Comparison of ENCODE assay signal across 16 mouse cellular contexts in genomic region chr6:48740501-48741169, GRCm38 (mm10). TPM values are rescaled to one million over a fixed set of nuclear protein-coding genes. Genes with fewer than 3 reads are reported as not detected.
DNase-seq lines count a peak whose midpoint lies in the region; ATAC-seq and TF ChIP-seq lines count a peak whose summit lies in the region.
"Had no signal": no experiment of that assay in that cellular context is flagged by ENCODE, and none has a peak within 500 bp of the region (broad histone marks: within the 10 kb centered on the region; RNA-seq: fewer than 3 reads in every experiment).

No protein-coding gene starts in this region.

- TF ChIP-seq EP300 in heart, postnatal 0 days (IDR thresholded peaks at IDR 0.05; ENCODE audit: low read depth), result no peak
- TF ChIP-seq EP300 in liver, postnatal 0 days (IDR thresholded peaks at IDR 0.05; ENCODE audit: low read depth), result no peak

- H3K4me1 ChIP-seq in heart, embryonic 12.5 days (replicated peaks), result peaks cover 25% of the 10 kb centered on the region
- H3K4me1 ChIP-seq in lung, embryonic 15.5 days, result peaks cover 26% of the 10 kb centered on the region
- peaks cover 10% of the 10 kb centered on the region; the same call in 1 of the 2 replicates for H3K4me1 ChIP-seq in heart, postnatal 0 days (ENCODE audit: control insufficient read depth, insufficient read depth)
- peaks cover 23% of the 10 kb centered on the region for H3K4me1 ChIP-seq in liver, postnatal 0 days (ENCODE audit: insufficient read depth)
- 0 out of 2 replicates have a peak, but pooled peaks cover 5% of the 10 kb centered on the region for H3K4me1 ChIP-seq in forebrain, embryonic 15.5 days

- no peak for ATAC-seq in heart, embryonic 12.5 days (ENCODE audit: insufficient number of reproducible peaks, low FRiP score)
- ATAC-seq in lung, embryonic 15.5 days (ENCODE audit: borderline replicate concordance, extremely low read depth, low FRiP score, low TSS enrichment), result no peak
- ATAC-seq in heart, postnatal 0 days (ENCODE audit: insufficient read depth, low read depth), result no peak
- no peak for ATAC-seq in liver, postnatal 0 days
- no peak for ATAC-seq in forebrain, embryonic 15.5 days (replicated peaks)

- H3K9ac ChIP-seq in heart, embryonic 12.5 days, result no peak overlapping the region
- 0 out of 2 replicates have a peak overlapping the region, but pooled peaks have one; percentile 11 for H3K9ac ChIP-seq in lung, embryonic 15.5 days
- H3K9ac ChIP-seq in heart, postnatal 0 days (replicated peaks; ENCODE audit: low read depth, low read length), result no peak overlapping the region
- no peak overlapping the region for H3K9ac ChIP-seq in liver, postnatal 0 days (replicated peaks)
- no peak overlapping the region for H3K9ac ChIP-seq in forebrain, embryonic 15.5 days (replicated peaks)
- H3K9ac ChIP-seq: liver, embryonic 14.5 days; neural tube, embryonic 15.5 days had no signal

- no peaks in the 10 kb centered on the region for H3K9me3 ChIP-seq in heart, embryonic 12.5 days (replicated peaks)
- no peaks in the 10 kb centered on the region for H3K9me3 ChIP-seq in lung, embryonic 15.5 days
- no peaks in the 10 kb centered on the region for H3K9me3 ChIP-seq in heart, postnatal 0 days (replicated peaks; ENCODE audit: control insufficient read depth, low read length)
- no peaks in the 10 kb centered on the region for H3K9me3 ChIP-seq in liver, postnatal 0 days (ENCODE audit: low read length)
- H3K9me3 ChIP-seq in forebrain, embryonic 15.5 days, result no peaks in the 10 kb centered on the region
- H3K9me3 ChIP-seq: hindbrain, embryonic 10.5 days; neural tube, embryonic 15.5 days had no signal

- no peak for TF ChIP-seq CTCF in heart, postnatal 0 days (IDR thresholded peaks at IDR 0.05; ENCODE audit: low read depth)
- no peak for TF ChIP-seq CTCF in liver, postnatal 0 days (IDR thresholded peaks at IDR 0.05; ENCODE audit: low read depth)
- TF ChIP-seq CTCF in layer of hippocampus, adult 2 months (conservative IDR thresholded peaks at IDR 0.05), result no peak

- H3K27ac ChIP-seq in heart, embryonic 12.5 days (ENCODE audit: poor library complexity, severe bottlenecking), result peak overlapping the region; percentile 75
- H3K27ac ChIP-seq in lung, embryonic 15.5 days, result peak overlapping the region; percentile 59
- peak overlapping the region; percentile 81 for H3K27ac ChIP-seq in heart, postnatal 0 days (ENCODE audit: low read depth)
- H3K27ac ChIP-seq in liver, postnatal 0 days (ENCODE audit: low read depth), result peak overlapping the region; percentile 74; the same call in 1 of the 2 replicates
- H3K27ac ChIP-seq in forebrain, embryonic 15.5 days (replicated peaks), result no peak overlapping the region
- H3K27ac ChIP-seq in layer of hippocampus, adult 2 months, result no peak overlapping the region
- H3K27ac ChIP-seq: hindbrain, embryonic 10.5 days; liver, embryonic 14.5 days; neural tube, embryonic 15.5 days had no signal

- H3K36me3 ChIP-seq in heart, embryonic 12.5 days, result no peaks in the 10 kb centered on the region
- H3K36me3 ChIP-seq in lung, embryonic 15.5 days, result no peaks in the 10 kb centered on the region
- H3K36me3 ChIP-seq in heart, postnatal 0 days (replicated peaks; ENCODE audit: control insufficient read depth, insufficient read depth, low read length), result no peaks in the 10 kb centered on the region
- H3K36me3 ChIP-seq in liver, postnatal 0 days (replicated peaks; ENCODE audit: insufficient read depth, low read length), result no peaks in the 10 kb centered on the region
- no peaks in the 10 kb centered on the region for H3K36me3 ChIP-seq in forebrain, embryonic 15.5 days
- H3K36me3 ChIP-seq: hindbrain, embryonic 10.5 days; neural tube, embryonic 15.5 days had no signal

- no peak for DNase-seq in heart, adult 8-10 months (ENCODE audit: low spot score)
- DNase-seq in lung, postnatal 4 days, result no peak
- no peak for DNase-seq in heart, postnatal 0 days (ENCODE audit: low spot score)
- no peak for DNase-seq in liver, postnatal 0 days
- DNase-seq in layer of hippocampus, adult 2 months (ENCODE audit: low spot score in 2 of 2), result no peak
- DNase-seq: adrenal gland, postnatal 14 days; cerebellum, adult 11 months had no signal

- peak overlapping the region; percentile 21; the same call in 1 of the 2 replicates for H3K4me3 ChIP-seq in heart, embryonic 12.5 days
- H3K4me3 ChIP-seq in lung, embryonic 15.5 days, result peak overlapping the region; percentile 33
- H3K4me3 ChIP-seq in heart, postnatal 0 days (ENCODE audit: low read depth, low read length), result peak overlapping the region; percentile 42; the same call in 1 of the 2 replicates
- H3K4me3 ChIP-seq in liver, postnatal 0 days (ENCODE audit: low read depth, low read length), result no peak overlapping the region
- H3K4me3 ChIP-seq in forebrain, embryonic 15.5 days, result no peak overlapping the region
- no peak overlapping the region for H3K4me3 ChIP-seq in layer of hippocampus, adult 2 months
- H3K4me3 ChIP-seq: hindbrain, embryonic 10.5 days; neural tube, embryonic 15.5 days had no signal

- WGBS in heart, embryonic 12.5 days, result 57% methylated on average over 3 of the region's 3 CpGs
- 48% methylated on average over 3 of the region's 3 CpGs for whole genome bisulfite sequencing in lung, embryonic 15.5 days
- WGBS in heart, postnatal 0 days, result 45% methylated on average over 3 of the region's 3 CpGs
- WGBS in liver, postnatal 0 days (ENCODE audit: insufficient replicate concordance), result 49% methylated on average over 3 of the region's 3 CpGs
- 76% methylated on average over 3 of the region's 3 CpGs for WGBS in forebrain, embryonic 15.5 days

- H3K27me3 ChIP-seq in heart, embryonic 12.5 days (replicated peaks), result peaks cover 38% of the 10 kb centered on the region
- peaks cover 25% of the 10 kb centered on the region for H3K27me3 ChIP-seq in lung, embryonic 15.5 days
- H3K27me3 ChIP-seq in heart, postnatal 0 days (ENCODE audit: control insufficient read depth, insufficient read depth, low read length), result peaks cover 31% of the 10 kb centered on the region
- H3K27me3 ChIP-seq in liver, postnatal 0 days (ENCODE audit: insufficient read depth, low read length), result no peaks in the 10 kb centered on the region
- H3K27me3 ChIP-seq in forebrain, embryonic 15.5 days, result peaks cover 24% of the 10 kb centered on the region

- H3K4me2 ChIP-seq in heart, embryonic 12.5 days, result peak overlapping the region; percentile 54
- H3K4me2 ChIP-seq in lung, embryonic 15.5 days, result peak overlapping the region; percentile 78
- peak overlapping the region; percentile 54 for H3K4me2 ChIP-seq in heart, postnatal 0 days (ENCODE audit: low read depth, low read length)
- H3K4me2 ChIP-seq in liver, postnatal 0 days (ENCODE audit: low read depth, low read length), result peak overlapping the region; percentile 39
- no peak overlapping the region for H3K4me2 ChIP-seq in forebrain, embryonic 15.5 days (replicated peaks)

RNA-seq across cellular contexts. Expression of gene Gimap1, which starts 1.8 kb away (rescaled TPM):
- polyA plus RNA-seq in heart, embryonic 12.5 days (2016; fragmentation: Nextera tagmentation; extraction: Ambion mirVana), result 20.0 and 21.3 TPM in 2 replicates
- total RNA-seq in heart, adult 8-10 months (2022), result 1 to 10 TPM; 6.3 to 9.4 (median 8.0) TPM
- 43.0 and 53.3 TPM in 2 replicates for polyA plus RNA-seq in lung, embryonic 15.5 days (2015; fragmentation: Nextera tagmentation; extraction: Ambion mirVana)
- 14.5 and 19.7 TPM in 2 replicates for total RNA-seq in heart, postnatal 0 days (2014; rRNA removed; ENCODE audit: low replicate concordance)
- polyA plus RNA-seq in heart, postnatal 0 days (2015; fragmentation: Nextera tagmentation; extraction: Ambion mirVana), result 22.7 and 23.1 TPM in 2 replicates
- polyA plus RNA-seq in liver, postnatal 0 days (2015; fragmentation: Nextera tagmentation; extraction: Ambion mirVana), result 9.2 and 10.0 TPM in 2 replicates
- polyA plus RNA-seq in forebrain, embryonic 15.5 days (2015; fragmentation: Nextera tagmentation; extraction: Ambion mirVana), result 4.1 and 4.6 TPM in 2 replicates
- 1 to 10 TPM; 1.5 to 3.9 TPM for total RNA-seq in layer of hippocampus, adult 2 months (2021)

RNA-seq across cellular contexts. Expression of gene Gimap5, which starts 5.4 kb away (rescaled TPM):
- polyA plus RNA-seq in heart, embryonic 12.5 days (2016; fragmentation: Nextera tagmentation; extraction: Ambion mirVana), result 5.3 and 6.9 TPM in 2 replicates
- total RNA-seq in heart, adult 8-10 months (2022), result 1 to 10 TPM; 4.1 to 5.0 (median 4.5) TPM
- polyA plus RNA-seq in lung, embryonic 15.5 days (2015; fragmentation: Nextera tagmentation; extraction: Ambion mirVana), result 23.7 and 25.2 TPM in 2 replicates
- 8.4 and 46.7 TPM in 2 replicates for total RNA-seq in heart, postnatal 0 days (2014; rRNA removed; ENCODE audit: low replicate concordance)
- polyA plus RNA-seq in heart, postnatal 0 days (2015; fragmentation: Nextera tagmentation; extraction: Ambion mirVana), result 8.4 and 12.2 TPM in 2 replicates
- 4.7 and 5.9 TPM in 2 replicates for polyA plus RNA-seq in liver, postnatal 0 days (2015; fragmentation: Nextera tagmentation; extraction: Ambion mirVana)
- 0.86 and 1.2 TPM in 2 replicates for polyA plus RNA-seq in forebrain, embryonic 15.5 days (2015; fragmentation: Nextera tagmentation; extraction: Ambion mirVana)
- total RNA-seq in layer of hippocampus, adult 2 months (2021), result 1 to 10 TPM in 1 of 2 experiments, under 1 TPM in 1; 0.74 to 1.5 TPM

RNA-seq across cellular contexts. Expression of gene Gimap7, which starts 22.2 kb away (rescaled TPM):
- not detected in 2 replicates for polyA plus RNA-seq in heart, embryonic 12.5 days (2016; fragmentation: Nextera tagmentation; extraction: Ambion mirVana)
- under 1 TPM in 3 of 4 experiments, not detected in 1; 0.22 to 0.78 (median 0.71) TPM for total RNA-seq in heart, adult 8-10 months (2022)
- 0.29 TPM in 1 of 2 replicates, not detected in the other for polyA plus RNA-seq in lung, embryonic 15.5 days (2015; fragmentation: Nextera tagmentation; extraction: Ambion mirVana)
- total RNA-seq in heart, postnatal 0 days (2014; rRNA removed; ENCODE audit: low replicate concordance), result not detected in 2 replicates
- not detected in 2 replicates for polyA plus RNA-seq in heart, postnatal 0 days (2015; fragmentation: Nextera tagmentation; extraction: Ambion mirVana)
- 0.59 and 0.65 TPM in 2 replicates for polyA plus RNA-seq in liver, postnatal 0 days (2015; fragmentation: Nextera tagmentation; extraction: Ambion mirVana)
- not detected in 2 replicates for polyA plus RNA-seq in forebrain, embryonic 15.5 days (2015; fragmentation: Nextera tagmentation; extraction: Ambion mirVana)
- total RNA-seq in layer of hippocampus, adult 2 months (2021), result not detected
- total RNA-seq: left cerebral cortex, adult 8-10 months; midbrain, postnatal 0 days had no signal
- polyA plus RNA-seq: cortical plate, adult 2 months; hindbrain, embryonic 10.5 days; midbrain, postnatal 0 days; neural tube, embryonic 15.5 days had no signal

RNA-seq across cellular contexts. Expression of gene Gm28053, which starts 22.2 kb away (rescaled TPM):
- 2.4 and 3.6 TPM in 2 replicates for polyA plus RNA-seq in heart, embryonic 12.5 days (2016; fragmentation: Nextera tagmentation; extraction: Ambion mirVana)
- total RNA-seq in heart, adult 8-10 months (2022), result 1 to 10 TPM; 2.7 to 5.0 (median 4.3) TPM
- 3.4 and 4.2 TPM in 2 replicates for polyA plus RNA-seq in lung, embryonic 15.5 days (2015; fragmentation: Nextera tagmentation; extraction: Ambion mirVana)
- total RNA-seq in heart, postnatal 0 days (2014; rRNA removed; ENCODE audit: low replicate concordance), result not detected in 2 replicates
- polyA plus RNA-seq in heart, postnatal 0 days (2015; fragmentation: Nextera tagmentation; extraction: Ambion mirVana), result 3.0 and 4.1 TPM in 2 replicates
- polyA plus RNA-seq in liver, postnatal 0 days (2015; fragmentation: Nextera tagmentation; extraction: Ambion mirVana), result 1.1 TPM in 1 of 2 replicates, not detected in the other
- polyA plus RNA-seq in forebrain, embryonic 15.5 days (2015; fragmentation: Nextera tagmentation; extraction: Ambion mirVana), result 1.2 TPM in 1 of 2 replicates, not detected in the other
- not detected for total RNA-seq in layer of hippocampus, adult 2 months (2021)
- total RNA-seq: midbrain, postnatal 0 days had no signal
- polyA plus RNA-seq: hindbrain, embryonic 10.5 days; midbrain, postnatal 0 days; neural tube, embryonic 15.5 days had no signal

RNA-seq across cellular contexts. Expression of gene Gimap3, which starts 30.0 kb away (rescaled TPM):
- polyA plus RNA-seq in heart, embryonic 12.5 days (2016; fragmentation: Nextera tagmentation; extraction: Ambion mirVana), result not detected in 2 replicates
- under 1 TPM; 0.53 to 0.86 (median 0.54) TPM for total RNA-seq in heart, adult 8-10 months (2022)
- polyA plus RNA-seq in lung, embryonic 15.5 days (2015; fragmentation: Nextera tagmentation; extraction: Ambion mirVana), result 0.22 TPM in 1 of 2 replicates, not detected in the other
- total RNA-seq in heart, postnatal 0 days (2014; rRNA removed; ENCODE audit: low replicate concordance), result not detected in 2 replicates
- 0.08 TPM in 1 of 2 replicates, not detected in the other for polyA plus RNA-seq in heart, postnatal 0 days (2015; fragmentation: Nextera tagmentation; extraction: Ambion mirVana)
- 0.75 and 0.82 TPM in 2 replicates for polyA plus RNA-seq in liver, postnatal 0 days (2015; fragmentation: Nextera tagmentation; extraction: Ambion mirVana)
- not detected in 2 replicates for polyA plus RNA-seq in forebrain, embryonic 15.5 days (2015; fragmentation: Nextera tagmentation; extraction: Ambion mirVana)
- not detected for total RNA-seq in layer of hippocampus, adult 2 months (2021)
- total RNA-seq: left cerebral cortex, adult 8-10 months; midbrain, postnatal 0 days had no signal
- polyA plus RNA-seq: midbrain, postnatal 0 days; neural tube, embryonic 15.5 days had no signal

Comparison
In these comparisons a context has a peak if more than half of its experiments do, and no peak if none do; other contexts are left out.
1. H3K27ac ChIP-seq: peak in heart, embryonic 12.5 days (single experiment), lung, embryonic 15.5 days (single experiment), heart, postnatal 0 days (single experiment) and liver, postnatal 0 days (single experiment); none in forebrain, embryonic 15.5 days (single experiment) and layer of hippocampus, adult 2 months (single experiment).
2. H3K4me3 ChIP-seq: peak in heart, embryonic 12.5 days (single experiment), lung, embryonic 15.5 days (single experiment) and heart, postnatal 0 days (single experiment); none in liver, postnatal 0 days (single experiment), forebrain, embryonic 15.5 days (single experiment) and layer of hippocampus, adult 2 months (single experiment).